Mouse (Mus musculus) neutrophil, adult 59 days (primary cell): ENCODE data around the gene Celf1. TPM values are rescaled to one million over a fixed set of nuclear protein-coding genes. Genes with fewer than 3 reads are reported as not detected.

Source experiments
- total RNA-seq, 2 experiments: library from RNA; stranded (reverse); gene quantifications; 1 replicate in 1 of 2; 2 replicates in 1 of 2; pipeline ENCODE4 v1.2.4; 2023

The Celf1 gene
- 10 to 100 TPM; 41.7 to 44.3 TPM for total RNA-seq

DNA sequence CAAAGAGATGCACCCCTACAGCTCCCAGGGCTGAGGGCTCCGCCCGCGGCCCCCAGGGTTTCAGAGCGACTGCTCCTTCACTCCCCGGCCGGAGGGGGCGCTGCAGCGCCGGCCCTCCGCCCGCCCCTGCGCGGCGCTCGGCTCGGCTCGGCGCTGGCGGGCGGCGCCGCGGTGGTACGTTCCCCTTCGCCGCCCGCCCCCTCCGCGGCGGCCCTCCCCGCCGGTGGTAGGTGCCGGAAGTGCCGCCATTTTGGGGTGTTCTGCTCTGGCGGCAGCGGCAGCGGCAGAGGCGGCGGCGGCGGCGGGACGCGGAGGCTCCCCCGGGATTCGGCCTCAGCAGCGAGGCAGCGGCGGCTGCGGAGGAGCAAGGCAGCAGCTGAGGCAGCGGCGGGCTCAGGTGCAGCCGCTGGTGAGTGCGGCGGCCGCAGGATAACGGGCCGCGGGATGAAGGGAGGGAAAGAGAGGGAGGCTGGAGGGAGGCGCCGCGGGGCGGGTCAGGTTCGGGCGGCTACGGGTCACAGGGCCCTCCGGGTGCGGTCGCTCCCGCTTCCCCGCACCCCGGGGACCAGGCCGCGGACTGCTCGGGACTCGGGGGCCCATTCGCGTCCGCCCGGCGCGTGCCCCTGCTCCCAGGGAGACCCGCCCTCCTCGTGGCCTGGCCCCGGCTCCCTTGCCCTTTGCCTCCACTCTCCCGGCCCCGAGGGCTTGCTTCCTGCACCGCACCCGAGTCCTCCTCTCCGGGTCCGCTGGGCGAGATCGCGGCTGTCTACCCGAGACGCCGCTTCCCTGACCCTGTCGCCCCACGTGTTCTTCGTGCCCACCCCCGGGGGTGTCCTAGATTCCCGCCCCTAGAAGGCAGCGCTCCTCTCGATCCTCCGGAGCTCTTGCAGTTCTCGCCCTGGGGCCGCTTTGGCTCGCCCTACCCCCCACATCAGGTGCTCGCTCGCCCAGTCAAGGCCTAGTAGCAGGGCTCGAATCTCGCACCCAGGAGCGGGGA lies at the start of gene Celf1:
Gene Celf1 (plus strand): TSS at position 150 of the 997 bp plus-strand sequence.

DNA sequence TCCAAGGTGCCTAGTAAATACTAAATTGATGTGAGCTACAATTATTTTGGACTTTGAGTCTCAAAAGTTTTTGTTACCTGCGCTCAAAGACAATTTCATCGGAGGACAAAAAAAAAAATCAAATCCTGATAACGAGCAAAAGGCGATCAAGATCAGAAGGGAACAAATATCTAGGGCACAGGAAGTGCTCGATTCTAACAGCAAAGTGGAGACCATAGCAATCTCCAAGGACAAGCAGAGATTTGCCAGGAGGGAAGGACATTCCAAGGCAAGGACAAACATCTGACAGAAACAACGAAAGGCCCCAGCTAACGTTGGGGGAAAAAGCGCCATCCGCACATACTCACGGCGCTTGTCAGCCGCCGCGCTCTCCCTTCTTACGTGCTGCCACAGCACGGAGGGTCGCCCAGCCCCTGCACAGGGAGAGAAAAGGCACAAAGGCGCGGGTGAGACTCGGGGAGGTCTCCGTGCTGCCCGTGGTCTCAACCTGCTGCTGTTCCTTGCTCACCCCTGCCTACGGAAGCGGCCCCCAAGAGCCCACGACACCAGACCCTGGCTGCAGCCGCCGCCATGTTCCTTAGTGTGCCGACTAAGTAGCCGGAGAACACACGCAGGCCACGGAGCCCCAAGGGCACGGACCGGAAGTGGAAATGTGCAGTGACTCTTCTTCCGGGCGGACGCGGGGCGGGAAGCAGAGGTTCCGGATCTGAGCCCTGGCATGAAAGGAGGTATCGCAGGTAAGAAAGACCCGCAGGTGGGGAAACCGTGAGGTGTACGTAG lies 35.9 kb upstream of the Celf1 start, which contains the start of the genes Kbtbd4 and Ndufs3:
Gene Kbtbd4 (plus strand): TSS at position 665 of the 780 bp plus-strand sequence.
Gene Ndufs3 (minus strand): TSS at position 752 of the 780 bp plus-strand sequence.

DNA sequence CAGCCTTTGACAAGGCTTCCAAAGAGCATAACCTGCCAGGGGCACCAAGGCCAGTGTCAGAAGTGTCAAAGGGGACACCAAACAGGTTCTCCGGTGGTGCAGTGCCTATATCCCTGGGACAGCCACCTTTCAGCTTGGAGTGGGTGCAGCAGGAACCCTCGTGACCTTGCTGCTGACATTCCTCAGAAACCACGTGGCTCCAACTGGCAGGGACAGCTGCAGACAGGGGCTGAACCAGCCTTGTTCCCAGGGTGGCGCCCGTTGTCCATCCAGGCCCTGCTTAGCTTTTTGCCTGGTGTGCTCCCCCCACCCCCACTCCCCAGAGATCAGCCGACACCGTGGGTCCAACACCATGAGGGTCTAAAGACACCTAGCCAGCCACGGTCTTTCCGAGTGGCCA lies 95.2 kb downstream of the Celf1 start, which contains the start of gene Rapsn:
Gene Rapsn (plus strand): TSS at position 236 of the 400 bp plus-strand sequence.

DNA sequence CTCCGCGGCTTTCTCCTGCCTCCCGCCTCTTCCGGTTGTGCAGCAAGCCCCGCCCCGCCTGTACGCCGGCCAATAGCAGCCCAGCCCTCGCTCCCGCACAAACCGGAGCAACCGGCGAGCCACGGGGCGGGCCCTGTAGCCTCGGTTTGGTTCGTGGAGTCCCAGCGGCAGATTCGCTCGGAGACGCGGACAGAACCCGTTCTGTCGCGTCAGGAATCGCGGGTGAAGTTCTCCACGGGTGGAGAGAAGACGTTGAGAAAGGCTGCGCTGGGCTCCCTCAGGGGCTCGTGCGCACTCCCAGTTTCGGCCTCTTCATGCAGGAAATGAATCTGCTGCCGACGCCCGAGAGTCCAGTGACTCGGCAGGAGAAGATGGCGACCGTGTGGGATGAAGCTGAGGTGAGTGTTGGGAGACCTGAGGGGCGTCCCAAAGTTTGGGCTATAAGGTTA lies 113.8 kb downstream of the Celf1 start, which contains the start of gene Psmc3:
Gene Psmc3 (plus strand): TSS at position 76 of the 449 bp plus-strand sequence.

Other genes with a start within 250 kb of the Celf1 start
- 100 to 1,000 TPM; 130 to 131 TPM for gene Fnbp4, start 195.0 kb upstream of the Celf1 start, total RNA-seq
- under 1 TPM; 0.20 to 0.22 TPM for gene Agbl2, start 157.7 kb upstream of the Celf1 start, total RNA-seq
- 10 to 100 TPM; 51.9 to 62.9 TPM for gene Mtch2, start 93.2 kb upstream of the Celf1 start, total RNA-seq
- not detected for gene C1qtnf4, start 54.5 kb upstream of the Celf1 start, total RNA-seq
- gene Kbtbd4, start 35.6 kb upstream of the Celf1 start, total RNA-seq = 10 to 100 TPM; 16.0 to 16.9 TPM
- gene Ndufs3, start 35.6 kb upstream of the Celf1 start, total RNA-seq = 10 to 100 TPM; 48.7 to 55.4 TPM
- gene Rapsn, start 95.2 kb downstream of the Celf1 start, total RNA-seq = under 1 TPM in 1 of 2 experiments, not detected in 1; 0.60 TPM
- 100 to 1,000 TPM; 113 TPM for gene Psmc3, start 113.6 kb downstream of the Celf1 start, total RNA-seq
- 10 to 100 TPM; 14.1 to 14.2 TPM for gene Slc39a13, start 130.0 kb downstream of the Celf1 start, total RNA-seq
- 100 to 1,000 TPM; 498 to 504 TPM for gene Spi1, start 142.0 kb downstream of the Celf1 start, total RNA-seq
- 1 to 10 TPM; 1.2 to 1.6 TPM for gene Mybpc3, start 177.8 kb downstream of the Celf1 start, total RNA-seq
- 10 to 100 TPM; 62.1 to 63.9 TPM for gene Madd, start 243.5 kb downstream of the Celf1 start, total RNA-seq